Mouse (Mus musculus) kidney, adult 2 months (tissue): Measurements from ENCODE around the gene Afp.

ENCODE experiments used
- CTCF ChIP-seq: fragments of 200-500 bp; conservative IDR thresholded peaks from 2 replicates; pipeline ENCODE4 v1.5.1; 2011; ENCODE audit warnings: low read depth, mild to moderate bottlenecking, control low read depth, low read length, moderate library complexity, mixed read lengths; ENCODE audit not compliant: insufficient read depth, insufficient read length
- POLR2A ChIP-seq: fragments of 200-500 bp; IDR thresholded peaks from one replicate; pipeline ENCODE4 v1.6.1; 2011; ENCODE audit warnings: low read depth, low read length, control low read depth

DNA sequence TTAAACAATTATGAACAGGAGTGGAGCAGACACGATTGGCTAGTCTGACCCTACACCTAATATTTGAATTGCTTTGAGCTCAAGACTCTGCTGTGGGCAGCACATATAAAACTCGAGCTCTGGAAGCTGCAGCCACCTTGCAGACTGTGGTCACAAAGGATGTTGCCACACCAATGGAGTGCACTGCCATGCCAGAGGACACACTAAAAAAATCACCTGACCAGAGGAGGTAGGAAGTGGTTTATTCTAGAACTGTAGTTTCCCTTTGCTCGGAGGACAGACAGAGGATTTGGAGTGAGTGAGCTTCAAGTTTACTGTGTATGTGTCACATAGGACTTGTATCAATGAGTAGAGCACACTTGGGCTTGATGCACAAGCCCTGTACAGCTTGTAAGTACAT, 65.5 kb downstream of the Afp start:
- TF ChIP-seq POLR2A, result no peak
- TF ChIP-seq CTCF, result no peak
